Mouse (Mus musculus) lung, embryonic 14.5 days (tissue): ENCODE measurements around the gene Six4. TPM values are rescaled to one million over a fixed set of nuclear protein-coding genes. Genes with fewer than 3 reads are reported as not detected.

Experiments
- ATAC-seq: fragments of 200-750 bp; cut with Nextera tagmentation; 2 replicates; pipeline ENCODE4 v1.8.0; 2017; ENCODE audit warnings: mild to moderate bottlenecking, moderate TSS enrichment, moderate library complexity; ENCODE audit not compliant: insufficient read depth
- DNase-seq: peaks from one replicate; pipeline ENCODE4 v3.0.0-alpha.2; 2015
- H3K27ac ChIP-seq: fragments of 300-500 bp; sonication (generic); 2 replicates; pipeline ENCODE4 v1.5.1; 2014; ENCODE audit warnings: low read depth, mild to moderate bottlenecking, moderate library complexity
- H3K27me3 ChIP-seq: fragments of 300-500 bp; sonication (generic); 2 replicates; pipeline ENCODE4 v1.6.1; 2014; ENCODE audit warnings: low read length, control low read depth; ENCODE audit not compliant: insufficient read depth
- H3K36me3 ChIP-seq: fragments of 300-500 bp; sonication (generic); 2 replicates; pipeline ENCODE4 v1.6.1; 2014; ENCODE audit warnings: control low read depth; ENCODE audit not compliant: insufficient read depth
- H3K4me1 ChIP-seq: fragments of 300-500 bp; sonication (generic); 2 replicates; pipeline ENCODE4 v1.6.1; 2014; ENCODE audit warnings: antibody characterized with exemption, control low read depth; ENCODE audit not compliant: insufficient read depth
- H3K4me2 ChIP-seq: fragments of 300-500 bp; sonication (generic); 2 replicates; pipeline ENCODE4 v1.6.1; 2014; ENCODE audit warnings: mild to moderate bottlenecking
- H3K4me3 ChIP-seq: fragments of 300-500 bp; sonication (generic); 2 replicates; pipeline ENCODE4 v1.5.1; 2014; ENCODE audit warnings: low read depth, low read length
- H3K9ac ChIP-seq: fragments of 300-500 bp; sonication (generic); 2 replicates; pipeline ENCODE4 v1.6.1; 2014
- H3K9me3 ChIP-seq: fragments of 300-500 bp; sonication (generic); 2 replicates; pipeline ENCODE4 v1.6.1; 2016; ENCODE audit warnings: low read depth, low read length, control low read depth
- CTCF ChIP-seq: IDR thresholded peaks from 2 replicates; pipeline ENCODE4 v1.5.1; 2016; ENCODE audit warnings: antibody characterized with exemption, low read depth
- WGBS: fragments of 180-500 bp; shearing (Covaris S2); extraction: QIAGEN DNeasy Blood & Tissue Kit; methylation state at CpG from one replicate; pipeline ENCODE4 v1.1.7; 2014; 5-methylcytosine and 5-hydroxymethylcytosine counted together
- polyA plus RNA-seq: library from polyadenylated mRNA; unstranded; fragments of >200 nt; fragmentation: Nextera tagmentation; extraction: Ambion mirVana; gene quantifications from 2 replicates; pipeline ENCODE4 v1.2.1, GENCODE M21; 2014

Six4 gene
- polyA plus RNA-seq, 1 experiment from 2014 or later: 3.8 TPM

DNA sequence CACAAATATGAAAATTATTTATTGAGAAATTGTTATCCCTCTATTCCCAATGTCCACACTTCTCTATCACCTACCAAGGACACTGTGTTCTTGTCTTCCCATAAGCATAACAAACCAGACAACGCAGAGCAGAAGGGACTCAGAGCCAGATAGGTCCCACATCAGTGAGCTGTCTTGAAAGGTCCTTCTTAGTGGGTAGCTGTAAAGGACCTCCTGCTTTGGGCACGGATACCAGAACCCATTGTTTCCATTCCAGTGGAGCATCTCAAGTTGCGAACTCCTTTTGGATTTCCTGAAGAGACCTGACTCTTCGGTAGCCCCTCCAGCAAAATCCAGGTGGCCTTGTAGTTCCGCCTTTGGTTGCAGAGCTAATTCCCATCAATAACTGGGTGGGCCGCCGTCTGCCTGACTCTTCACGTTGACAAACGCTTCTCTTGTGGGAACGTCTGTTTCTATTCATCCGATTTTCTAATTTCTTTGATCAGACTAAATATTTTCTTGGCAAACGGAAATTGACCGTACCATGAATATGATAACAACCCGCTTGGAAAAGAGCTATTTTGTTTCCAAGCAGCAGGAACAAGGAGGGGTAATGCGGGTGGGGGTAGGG, 58.6 kb downstream of the Six4 start:
- ATAC-seq (no peak), DNase-seq (no peak)
- no peaks in the 10 kb centered on the region for H3K36me3 ChIP-seq
- peak overlapping the region; percentile 49 for H3K4me3 ChIP-seq
- peak overlapping the region; percentile 85 for H3K4me2 ChIP-seq
- no peak for TF ChIP-seq CTCF
- H3K9me3 ChIP-seq: no peaks in the 10 kb centered on the region
- WGBS: 26% methylated on average over 15 of the region's 15 CpGs
- peaks cover 62% of the 10 kb centered on the region for H3K27me3 ChIP-seq
- no peak overlapping the region for H3K27ac ChIP-seq
- peak overlapping the region; percentile 40; the same call in 1 of the 2 replicates for H3K9ac ChIP-seq
- H3K4me1 ChIP-seq: no peaks in the 10 kb centered on the region

DNA sequence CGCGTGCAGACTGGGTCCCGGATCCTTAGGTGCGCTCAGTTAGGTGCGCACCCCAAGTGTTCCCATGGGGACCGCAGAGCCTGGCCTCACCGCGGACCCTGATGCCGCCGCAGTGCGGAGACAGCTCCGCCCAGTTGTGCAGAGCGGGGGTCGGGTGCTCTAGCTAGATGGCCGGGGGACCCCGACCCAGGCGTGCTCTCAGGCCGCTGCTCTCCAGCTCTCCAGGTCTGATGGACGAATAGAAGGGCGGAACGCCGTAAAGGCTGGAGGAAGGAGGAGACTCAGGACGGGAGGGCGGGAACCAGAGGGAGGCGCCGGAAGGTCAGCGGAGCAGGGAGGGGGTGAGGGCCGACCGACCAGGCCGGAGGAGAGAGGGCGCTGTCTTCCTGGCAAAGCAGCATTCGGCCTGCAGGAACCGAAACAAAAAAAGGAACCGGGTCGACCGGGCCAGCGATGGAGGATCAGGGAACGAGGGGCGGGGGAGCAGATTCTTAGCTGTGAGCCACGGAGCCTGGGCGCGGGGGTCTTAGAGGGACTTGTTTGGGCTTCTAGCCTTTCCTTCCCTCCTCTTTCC, 59.5 kb downstream of the Six4 start, which contains the start of gene Six1:
Six1 (minus strand) TSS at position 220 of the 574 bp plus-strand sequence.
- peak; percentile 90 for ATAC-seq
- Histone ChIP-seq H3K9me3 (no peaks in the 10 kb centered on the region), H3K4me1 (no peaks in the 10 kb centered on the region), H3K36me3 (no peaks in the 10 kb centered on the region), H3K4me3 (peak within 1 kb of the TSS; percentile 49), H3K9ac (peak within 1 kb of the TSS; percentile 40; the same call in 1 of the 2 replicates), H3K27me3 (peaks cover 71% of the 10 kb centered on the region), H3K27ac (no peak within 1 kb of the TSS), H3K4me2 (peak within 1 kb of the TSS; percentile 85)
- peak; percentile 83 for DNase-seq
- under 1% methylated on average over 42 of the region's 42 CpGs for WGBS
- peak; percentile 57 for TF ChIP-seq CTCF

DNA sequence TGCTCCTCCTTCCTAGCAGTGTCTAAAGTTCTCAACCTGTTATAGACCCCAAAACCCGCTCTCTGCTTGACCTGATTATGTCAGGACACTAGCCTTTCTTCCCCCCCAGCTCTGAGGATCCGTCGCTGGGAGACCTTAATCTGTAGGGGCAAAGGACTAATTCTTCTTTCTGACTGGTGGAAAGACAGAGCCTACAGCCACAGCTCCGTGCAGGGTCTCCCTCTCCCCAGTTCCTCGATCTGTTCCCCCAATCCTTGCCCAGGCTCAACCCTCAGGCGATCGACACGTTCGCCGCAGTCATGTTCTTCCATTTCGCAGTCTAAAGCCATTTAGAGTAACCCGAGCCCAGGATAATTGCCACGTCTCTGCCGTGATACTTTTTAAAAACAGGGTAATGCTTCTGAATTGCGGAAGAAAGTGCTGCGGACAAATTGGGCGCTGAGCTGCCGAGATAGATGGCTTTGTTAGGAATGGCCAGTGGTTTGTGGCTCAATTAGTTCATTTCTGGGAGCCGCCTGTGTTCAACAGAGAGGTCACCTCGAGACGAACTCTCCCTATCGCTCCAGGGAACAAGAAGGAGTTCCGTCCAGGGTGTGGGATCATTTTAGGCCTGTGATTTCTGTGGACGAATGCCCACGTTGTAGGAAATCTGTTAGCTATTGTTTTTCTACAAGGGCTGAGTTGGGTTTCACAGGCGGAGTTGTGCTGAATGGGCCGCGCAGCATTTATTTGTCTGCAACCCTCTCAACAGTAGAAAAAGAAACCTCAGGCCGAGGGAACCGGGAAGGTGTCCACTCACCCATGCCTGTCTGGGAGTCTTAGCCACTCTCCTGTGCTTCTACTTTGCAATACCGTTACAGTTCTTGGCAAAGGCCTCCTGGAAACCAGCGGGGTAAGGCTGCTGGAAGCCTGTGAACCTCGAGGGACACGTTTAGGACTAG, 60.3 kb downstream of the Six4 start:
- TF ChIP-seq CTCF: no peak
- H3K27me3 ChIP-seq: peaks cover 79% of the 10 kb centered on the region
- peak overlapping the region; percentile 49 for H3K4me3 ChIP-seq
- no peak overlapping the region for H3K27ac ChIP-seq
- WGBS: 10% methylated on average over 34 of the region's 34 CpGs
- no peaks in the 10 kb centered on the region for H3K36me3 ChIP-seq
- ATAC-seq (no peak; the same call in 1 of the 2 replicates), DNase-seq (peak; percentile 26)
- no peaks in the 10 kb centered on the region for H3K4me1 ChIP-seq
- H3K9ac ChIP-seq: no peak overlapping the region
- H3K9me3 ChIP-seq: no peaks in the 10 kb centered on the region
- H3K4me2 ChIP-seq: peak overlapping the region; percentile 85

DNA sequence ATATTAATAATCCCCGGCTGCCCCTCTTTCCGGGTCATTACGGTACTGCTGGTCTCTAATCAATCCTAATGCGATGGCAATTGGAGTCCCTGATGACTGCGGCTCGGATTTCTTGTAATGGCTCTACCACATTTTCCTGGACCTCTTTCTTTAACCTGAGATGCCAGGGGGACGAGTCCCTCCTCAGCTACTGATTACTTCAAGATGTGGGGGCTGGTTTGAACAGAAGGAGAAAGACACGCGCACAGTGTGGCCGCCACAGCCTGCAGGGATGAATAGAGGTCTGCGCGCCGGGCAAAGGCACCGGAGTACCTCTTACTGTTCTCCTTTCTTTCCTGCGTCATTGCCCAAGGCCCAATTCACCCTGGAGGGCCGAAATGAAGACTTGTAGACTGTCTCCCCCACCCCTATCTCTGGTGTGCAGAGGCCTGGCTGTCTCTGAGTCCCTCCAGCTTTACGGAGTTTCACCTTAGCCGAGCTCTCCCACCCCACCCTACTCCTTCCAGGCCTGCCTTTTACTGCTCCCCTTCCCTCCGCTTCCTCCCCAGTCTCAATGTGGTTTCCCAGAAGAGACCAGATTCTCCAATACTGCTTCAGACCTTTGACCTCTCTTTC, 61.1 kb downstream of the Six4 start:
- H3K4me1 ChIP-seq: no peaks in the 10 kb centered on the region
- 7% methylated on average over 19 of the region's 19 CpGs for WGBS
- H3K36me3 ChIP-seq: no peaks in the 10 kb centered on the region
- ATAC-seq (no peak), DNase-seq (no peak)
- H3K9ac ChIP-seq: no peak overlapping the region
- TF ChIP-seq CTCF: no peak
- H3K4me2 ChIP-seq: no peak overlapping the region
- no peaks in the 10 kb centered on the region for H3K9me3 ChIP-seq
- H3K27ac ChIP-seq: no peak overlapping the region
- H3K27me3 ChIP-seq: peaks cover 87% of the 10 kb centered on the region
- no peak overlapping the region for H3K4me3 ChIP-seq

- TF ChIP-seq CTCF: no peak
- Histone ChIP-seq H3K36me3 (no peaks in the 10 kb centered on the region), H3K4me1 (no peaks in the 10 kb centered on the region), H3K9me3 (no peaks in the 10 kb centered on the region), H3K4me3 (no peak overlapping the region), H3K27ac (no peak overlapping the region), H3K9ac (no peak overlapping the region), H3K4me2 (no peak overlapping the region), H3K27me3 (peaks cover 98% of the 10 kb centered on the region)
- ATAC-seq: no peak
- 3% methylated on average over 15 of the region's 15 CpGs for WGBS
- DNase-seq: no peak
These were observed 62.3 kb downstream of the Six4 start for GRCm38 (mm10) chr12:73050811-73051580.

DNA sequence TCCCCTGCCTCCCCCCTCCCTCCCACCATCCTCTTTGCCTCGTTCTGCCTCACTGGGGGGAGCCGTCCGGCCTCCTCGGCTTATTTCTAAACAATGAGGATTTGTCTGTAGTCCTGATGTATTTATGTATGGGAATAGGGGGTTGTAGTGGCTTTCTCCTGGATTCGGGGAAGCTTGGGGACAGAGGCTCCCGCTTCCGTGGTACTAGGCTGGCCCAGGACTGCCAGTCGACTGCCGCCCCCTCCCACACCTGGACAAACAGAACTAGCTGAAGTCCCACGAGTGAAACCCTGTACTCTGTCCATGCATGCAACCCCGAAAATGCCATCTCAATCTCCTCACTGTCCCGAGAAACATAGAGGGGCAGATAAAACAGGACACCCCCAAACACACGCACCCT, 63.0 kb downstream of the Six4 start:
- Histone ChIP-seq H3K27me3 (peaks cover 99% of the 10 kb centered on the region), H3K4me1 (no peaks in the 10 kb centered on the region), H3K4me3 (no peak overlapping the region), H3K9ac (no peak overlapping the region), H3K9me3 (no peaks in the 10 kb centered on the region), H3K4me2 (no peak overlapping the region), H3K36me3 (no peaks in the 10 kb centered on the region), H3K27ac (no peak overlapping the region)
- DNase-seq (no peak), ATAC-seq (no peak)
- no peak for TF ChIP-seq CTCF
- 1% methylated on average over 13 of the region's 13 CpGs for WGBS

Other genes with a start within 250 kb of the Six4 start
- gene Six6, start 173.6 kb downstream of the Six4 start, polyA plus RNA-seq: not detected in 2 replicates
- 0.19 and 0.63 TPM in 2 replicates for gene 4930447C04Rik, start 172.7 kb downstream of the Six4 start, polyA plus RNA-seq
- 0.45 and 0.53 TPM in 2 replicates for gene Six1, start 59.6 kb downstream of the Six4 start, polyA plus RNA-seq
- 36.2 and 37.3 TPM in 2 replicates for gene Mnat1, start 10.3 kb upstream of the Six4 start, polyA plus RNA-seq
- gene Trmt5, start 173.3 kb upstream of the Six4 start, polyA plus RNA-seq: 19.5 and 21.0 TPM in 2 replicates
- 9.3 and 10.7 TPM in 2 replicates for gene Slc38a6, start 173.3 kb upstream of the Six4 start, polyA plus RNA-seq